Mouse (Mus musculus): ENCODE data around the gene Sox5.

Gene Sox5

GRCm38 (mm10) chr6:144560211-144560610 is 221.6 kb downstream of the Sox5 start:
- DNase-seq, result no peak

GRCm38 (mm10) chr6:144553476-144553875 is 228.3 kb downstream of the Sox5 start:
- DNase-seq, result no peak

GRCm38 (mm10) chr6:144548991-144549390 is 232.8 kb downstream of the Sox5 start:
- DNase-seq, result no peak

- no peak for DNase-seq
These were observed 234.6 kb downstream of the Sox5 start for GRCm38 (mm10) chr6:144547141-144547540.

- no peak for DNase-seq
These were observed 236.2 kb downstream of the Sox5 start for GRCm38 (mm10) chr6:144545549-144545948.

GRCm38 (mm10) chr6:144541316-144541715 is 240.5 kb downstream of the Sox5 start:
- DNase-seq, result no peak

- no peak for DNase-seq
These were observed 242.2 kb downstream of the Sox5 start for GRCm38 (mm10) chr6:144539439-144540192.

GRCm38 (mm10) chr6:144523479-144523878 is 258.3 kb downstream of the Sox5 start:
- no peak for DNase-seq

GRCm38 (mm10) chr6:144518811-144519210 is 263.0 kb downstream of the Sox5 start:
- DNase-seq, result no peak

GRCm38 (mm10) chr6:144515905-144516304 is 265.9 kb downstream of the Sox5 start:
- DNase-seq, result no peak

- DNase-seq, result peak in 1 of 2 experiments; percentile 9
These were observed 268.0 kb downstream of the Sox5 start for GRCm38 (mm10) chr6:144513761-144514160.

GRCm38 (mm10) chr6:144511925-144512324 is 269.9 kb downstream of the Sox5 start:
- no peak for DNase-seq

- no peak for DNase-seq
These were observed 271.6 kb downstream of the Sox5 start for GRCm38 (mm10) chr6:144510147-144510546.

- DNase-seq, result no peak
These were observed 277.6 kb downstream of the Sox5 start for GRCm38 (mm10) chr6:144504197-144504551.

- no peak for DNase-seq
These were observed 278.2 kb downstream of the Sox5 start for GRCm38 (mm10) chr6:144503399-144504196.

GRCm38 (mm10) chr6:144501439-144501838 is 280.3 kb downstream of the Sox5 start:
- DNase-seq, result no peak

- DNase-seq, result no peak
These were observed 283.6 kb downstream of the Sox5 start for GRCm38 (mm10) chr6:144498177-144498576.

GRCm38 (mm10) chr6:144491761-144492415 is 289.9 kb downstream of the Sox5 start:
- no peak for DNase-seq

- no peak for DNase-seq
These were observed 290.9 kb downstream of the Sox5 start for GRCm38 (mm10) chr6:144490896-144491295.

- DNase-seq, result no peak
These were observed 296.2 kb downstream of the Sox5 start for GRCm38 (mm10) chr6:144485578-144485977.

GRCm38 (mm10) chr6:144483166-144483565 is 298.6 kb downstream of the Sox5 start:
- DNase-seq, result no peak

- no peak for DNase-seq
These were observed 300.9 kb downstream of the Sox5 start for GRCm38 (mm10) chr6:144480648-144481528.

- no peak for DNase-seq
These were observed 301.9 kb downstream of the Sox5 start for GRCm38 (mm10) chr6:144479861-144480260.
